Mouse (Mus musculus): ENCODE measurements around the gene Ptk7. TPM values are rescaled to one million over a fixed set of nuclear protein-coding genes. Genes with fewer than 3 reads are reported as not detected.
A peak's percentile ranks its signal among the peaks of the same experiment; 100 is the strongest.

Ptk7 gene
- polyA plus RNA-seq, 1 experiment from 2014 or later = 16.0 TPM

- WGBS = 3% methylated on average over 27 of the region's 27 CpGs
- DNase-seq (ENCODE audit: low spot score) (peak; percentile 61), ATAC-seq (ENCODE audit: low FRiP score) (peak; percentile 54; the same call in 1 of the 2 replicates)
- peak overlapping the region; percentile 54 for H3K9ac ChIP-seq (ENCODE audit: low read depth, low read length)
- H3K27me3 ChIP-seq (ENCODE audit: control insufficient read depth, insufficient read depth, low read length) = no peaks in the 10 kb centered on the region
- H3K4me3 ChIP-seq (ENCODE audit: low read depth, low read length) = no peak overlapping the region
- H3K9me3 ChIP-seq (ENCODE audit: control insufficient read depth, low read length) = no peaks in the 10 kb centered on the region
- H3K4me2 ChIP-seq (replicated peaks; ENCODE audit: low read depth, low read length) = peak overlapping the region; percentile 26
- H3K27ac ChIP-seq (ENCODE audit: low read depth, low read length) = peak overlapping the region; percentile 80
- H3K36me3 ChIP-seq (ENCODE audit: control insufficient read depth, insufficient read depth, low read length) = no peaks in the 10 kb centered on the region
- peaks cover 17% of the 10 kb centered on the region for H3K4me1 ChIP-seq (replicated peaks; ENCODE audit: control insufficient read depth, insufficient read depth, low read length)
Observed at GRCm38 (mm10) chr17:46618769-46619682, 10.3 kb downstream of the Ptk7 start.

DNA sequence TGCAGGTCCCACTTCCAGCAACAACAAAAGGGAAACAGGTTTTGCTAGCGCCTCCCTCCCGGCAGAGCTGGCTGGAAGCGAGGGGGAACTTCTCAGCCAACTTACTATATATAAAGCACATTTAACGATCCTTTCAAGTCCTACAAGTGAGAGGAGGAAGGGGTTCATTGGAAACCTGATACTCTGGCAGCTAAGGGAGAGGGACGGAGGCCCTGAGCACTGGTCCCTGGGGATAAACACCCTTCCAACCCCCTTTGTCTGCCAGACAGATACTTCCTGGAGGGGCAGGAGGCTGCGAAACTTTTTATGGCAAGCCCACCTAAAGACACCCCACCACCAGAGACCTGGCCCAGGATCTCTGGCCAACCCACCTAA is 10.9 kb downstream of the Ptk7 start:
- H3K4me2 ChIP-seq (replicated peaks; ENCODE audit: low read depth, low read length) = peak overlapping the region; percentile 26; the same call in 1 of the 2 replicates
- WGBS = 5% methylated on average over 6 of the region's 6 CpGs
- H3K4me3 ChIP-seq (ENCODE audit: low read depth, low read length) = no peak overlapping the region
- no peaks in the 10 kb centered on the region for H3K9me3 ChIP-seq (ENCODE audit: control insufficient read depth, low read length)
- no peak overlapping the region; the same call in 1 of the 2 replicates for H3K9ac ChIP-seq (ENCODE audit: low read depth, low read length)
- no peaks in the 10 kb centered on the region for H3K27me3 ChIP-seq (ENCODE audit: control insufficient read depth, insufficient read depth, low read length)
- peaks cover 15% of the 10 kb centered on the region for H3K4me1 ChIP-seq (replicated peaks; ENCODE audit: control insufficient read depth, insufficient read depth, low read length)
- peak; percentile 32 for DNase-seq (ENCODE audit: low spot score)
- peak overlapping the region; percentile 80 for H3K27ac ChIP-seq (ENCODE audit: low read depth, low read length)
- ATAC-seq (ENCODE audit: low FRiP score) = 0 out of 2 replicates have a peak, but pooled peaks have one; percentile 23
- no peaks in the 10 kb centered on the region for H3K36me3 ChIP-seq (ENCODE audit: control insufficient read depth, insufficient read depth, low read length)

GRCm38 (mm10) chr17:46617799-46618198 is 11.5 kb downstream of the Ptk7 start:
- Histone ChIP-seq H3K4me1 (replicated peaks; ENCODE audit: control insufficient read depth, insufficient read depth, low read length) (peaks cover 15% of the 10 kb centered on the region), H3K4me2 (replicated peaks; ENCODE audit: low read depth, low read length) (0 out of 2 replicates have a peak overlapping the region, but pooled peaks have one; percentile 4), H3K36me3 (ENCODE audit: control insufficient read depth, insufficient read depth, low read length) (no peaks in the 10 kb centered on the region), H3K9me3 (ENCODE audit: control insufficient read depth, low read length) (no peaks in the 10 kb centered on the region), H3K9ac (ENCODE audit: low read depth, low read length) (no peak overlapping the region), H3K4me3 (ENCODE audit: low read depth, low read length) (no peak overlapping the region), H3K27ac (ENCODE audit: low read depth, low read length) (no peak overlapping the region), H3K27me3 (ENCODE audit: control insufficient read depth, insufficient read depth, low read length) (no peaks in the 10 kb centered on the region)
- no peak for DNase-seq (ENCODE audit: low spot score)
- ATAC-seq (ENCODE audit: low FRiP score) = no peak
- WGBS = 66% methylated on average over 12 of the region's 12 CpGs

GRCm38 (mm10) chr17:46613229-46613628 is 16.1 kb downstream of the Ptk7 start:
- Histone ChIP-seq H3K9ac (ENCODE audit: low read depth, low read length) (no peak overlapping the region), H3K9me3 (ENCODE audit: control insufficient read depth, low read length) (no peaks in the 10 kb centered on the region), H3K4me1 (replicated peaks; ENCODE audit: control insufficient read depth, insufficient read depth, low read length) (peaks cover 3% of the 10 kb centered on the region; the same call in 1 of the 2 replicates), H3K27ac (ENCODE audit: low read depth, low read length) (no peak overlapping the region), H3K36me3 (ENCODE audit: control insufficient read depth, insufficient read depth, low read length) (no peaks in the 10 kb centered on the region), H3K4me2 (replicated peaks; ENCODE audit: low read depth, low read length) (no peak overlapping the region), H3K27me3 (ENCODE audit: control insufficient read depth, insufficient read depth, low read length) (no peaks in the 10 kb centered on the region), H3K4me3 (ENCODE audit: low read depth, low read length) (no peak overlapping the region)
- no peak for DNase-seq (ENCODE audit: low spot score)
- WGBS = 32% methylated on average over 3 of the region's 3 CpGs
- ATAC-seq (ENCODE audit: low FRiP score) = no peak

DNA sequence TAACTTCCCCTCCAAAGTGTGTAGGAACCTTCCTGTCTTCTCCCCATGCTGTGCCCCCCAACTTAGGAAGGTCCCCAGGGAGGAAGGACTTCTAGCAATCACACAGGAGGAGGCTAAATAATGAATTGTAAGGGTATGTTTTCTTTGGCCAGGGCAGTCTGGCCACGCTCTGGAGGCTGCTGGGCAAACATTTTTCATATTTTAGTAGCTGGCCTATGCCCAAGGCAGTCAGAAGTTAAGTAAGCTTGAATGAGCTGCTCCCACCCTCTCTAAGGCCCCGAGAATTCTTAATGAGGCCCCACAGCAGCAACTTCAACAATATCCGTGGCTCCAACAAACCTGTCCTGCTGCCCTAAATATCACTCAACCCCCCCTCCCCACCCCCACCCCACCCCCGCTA is 16.5 kb downstream of the Ptk7 start:
- no peak overlapping the region for H3K9ac ChIP-seq (ENCODE audit: low read depth, low read length)
- H3K4me3 ChIP-seq (ENCODE audit: low read depth, low read length) = no peak overlapping the region
- DNase-seq (ENCODE audit: low spot score) (no peak), ATAC-seq (ENCODE audit: low FRiP score) (no peak)
- 35% methylated on average over 4 of the region's 4 CpGs for WGBS
- no peak overlapping the region for H3K27ac ChIP-seq (ENCODE audit: low read depth, low read length)
- no peaks in the 10 kb centered on the region for H3K36me3 ChIP-seq (ENCODE audit: control insufficient read depth, insufficient read depth, low read length)
- H3K9me3 ChIP-seq (ENCODE audit: control insufficient read depth, low read length) = no peaks in the 10 kb centered on the region
- no peak overlapping the region for H3K4me2 ChIP-seq (replicated peaks; ENCODE audit: low read depth, low read length)
- H3K4me1 ChIP-seq (replicated peaks; ENCODE audit: control insufficient read depth, insufficient read depth, low read length) = 0 out of 2 replicates have a peak, but pooled peaks cover 3% of the 10 kb centered on the region
- H3K27me3 ChIP-seq (ENCODE audit: control insufficient read depth, insufficient read depth, low read length) = no peaks in the 10 kb centered on the region

DNA sequence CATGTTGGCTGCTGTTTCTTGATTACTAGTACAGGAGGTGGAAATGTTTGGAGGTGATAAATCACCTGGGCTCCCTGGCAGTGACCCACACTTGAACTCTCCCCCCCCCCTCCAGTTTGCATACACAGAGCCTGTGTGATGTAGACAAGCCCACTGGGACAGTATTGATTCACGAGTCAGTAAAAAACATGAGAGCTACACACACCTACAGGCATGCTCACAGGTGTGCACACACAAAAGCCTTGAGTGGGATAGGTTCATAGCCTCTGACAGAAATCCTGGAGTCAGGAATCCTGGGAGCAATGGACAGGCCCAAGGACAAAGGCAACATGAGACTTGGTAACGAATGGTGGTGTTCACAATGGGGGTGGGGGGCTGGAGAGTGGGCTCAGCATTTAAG is 17.1 kb downstream of the Ptk7 start:
- H3K9me3 ChIP-seq (ENCODE audit: control insufficient read depth, low read length) = no peaks in the 10 kb centered on the region
- no peaks in the 10 kb centered on the region for H3K36me3 ChIP-seq (ENCODE audit: control insufficient read depth, insufficient read depth, low read length)
- H3K4me1 ChIP-seq (replicated peaks; ENCODE audit: control insufficient read depth, insufficient read depth, low read length) = 0 out of 2 replicates have a peak, but pooled peaks cover 3% of the 10 kb centered on the region
- DNase-seq (ENCODE audit: low spot score) = no peak
- WGBS = 63% methylated on average over 2 of the region's 2 CpGs
- no peak overlapping the region for H3K9ac ChIP-seq (ENCODE audit: low read depth, low read length)
- no peak for ATAC-seq (ENCODE audit: low FRiP score)
- H3K27me3 ChIP-seq (ENCODE audit: control insufficient read depth, insufficient read depth, low read length) = no peaks in the 10 kb centered on the region
- no peak overlapping the region for H3K4me2 ChIP-seq (replicated peaks; ENCODE audit: low read depth, low read length)
- H3K4me3 ChIP-seq (ENCODE audit: low read depth, low read length) = no peak overlapping the region
- no peak overlapping the region for H3K27ac ChIP-seq (ENCODE audit: low read depth, low read length)

DNA sequence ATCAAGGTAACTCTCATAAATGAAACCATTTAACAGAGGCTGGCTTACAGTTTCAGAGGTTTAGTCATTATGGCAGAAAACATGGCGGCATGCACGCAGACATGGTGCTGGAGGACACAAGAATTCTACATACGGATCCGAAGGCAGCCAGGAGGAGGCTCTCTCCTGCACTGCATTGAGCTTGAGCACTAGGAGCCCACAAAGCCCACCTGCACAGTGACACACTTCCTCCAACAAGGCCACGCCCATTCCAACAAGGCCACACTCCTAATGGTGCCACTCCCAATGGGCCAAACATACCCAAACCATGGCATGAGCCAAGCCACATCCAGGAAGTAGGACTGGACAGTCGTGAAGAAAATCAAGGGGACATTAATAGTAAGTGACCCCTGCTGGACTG is 18.0 kb downstream of the Ptk7 start:
- Histone ChIP-seq H3K4me3 (ENCODE audit: low read depth, low read length) (no peak overlapping the region), H3K9ac (ENCODE audit: low read depth, low read length) (no peak overlapping the region), H3K9me3 (ENCODE audit: control insufficient read depth, low read length) (no peaks in the 10 kb centered on the region), H3K4me1 (replicated peaks; ENCODE audit: control insufficient read depth, insufficient read depth, low read length) (0 out of 2 replicates have a peak, but pooled peaks cover 3% of the 10 kb centered on the region), H3K27ac (ENCODE audit: low read depth, low read length) (no peak overlapping the region), H3K4me2 (replicated peaks; ENCODE audit: low read depth, low read length) (no peak overlapping the region), H3K36me3 (ENCODE audit: control insufficient read depth, insufficient read depth, low read length) (no peaks in the 10 kb centered on the region), H3K27me3 (ENCODE audit: control insufficient read depth, insufficient read depth, low read length) (no peaks in the 10 kb centered on the region)
- no peak for ATAC-seq (ENCODE audit: low FRiP score)
- WGBS = 98% methylated on average over 6 of the region's 6 CpGs
- DNase-seq (ENCODE audit: low spot score) = no peak

- no peak overlapping the region for H3K27ac ChIP-seq (ENCODE audit: low read depth, low read length)
- ATAC-seq (ENCODE audit: low FRiP score) = no peak
Observed at GRCm38 (mm10) chr17:46609721-46610514, 19.4 kb downstream of the Ptk7 start.

More at GRCm38 (mm10) chr17:46609721-46610514, 19.4 kb downstream of the Ptk7 start:
- Histone ChIP-seq H3K9me3 (ENCODE audit: control insufficient read depth, low read length) (no peaks in the 10 kb centered on the region), H3K27me3 (ENCODE audit: control insufficient read depth, insufficient read depth, low read length) (no peaks in the 10 kb centered on the region), H3K36me3 (ENCODE audit: control insufficient read depth, insufficient read depth, low read length) (no peaks in the 10 kb centered on the region), H3K9ac (ENCODE audit: low read depth, low read length) (no peak overlapping the region), H3K4me2 (replicated peaks; ENCODE audit: low read depth, low read length) (no peak overlapping the region), H3K4me3 (ENCODE audit: low read depth, low read length) (no peak overlapping the region), H3K4me1 (replicated peaks; ENCODE audit: control insufficient read depth, insufficient read depth, low read length) (peaks cover 10% of the 10 kb centered on the region)
- 66% methylated on average over 15 of the region's 15 CpGs for WGBS
- DNase-seq (ENCODE audit: low spot score) = no peak
